Mouse (Mus musculus) erythroblast, adult 5-6 weeks (primary cell): ENCODE data around the gene Megf8. TPM values are rescaled to one million over a fixed set of nuclear protein-coding genes. Genes with fewer than 3 reads are reported as not detected.

Source experiments
- ATAC-seq: replicated peaks from 2 replicates; pipeline ENCODE4 v1.8.0; 2016; ENCODE audit warnings: moderate number of reproducible peaks, mild to moderate bottlenecking, moderate TSS enrichment, inconsistent platforms; ENCODE audit not compliant: poor library complexity, low FRiP score, severe bottlenecking
- total RNA-seq, 2 experiments: library from RNA; stranded (forward) in 1 of 2; stranded (reverse) in 1 of 2; fragments of 150-400 nt in 1 of 2; fragments of 200-764, 138-1000 nt in 1 of 2; gene quantifications; 2 replicates each; pipeline versions ENCODE4 v1.2.3 to v1.2.4; 2015 to 2017; ENCODE audit warnings: low replicate concordance in 2 of 2

The Megf8 gene
- total RNA-seq, 2 experiments from 2014 or later: 0.19 TPM; not detected in 1

- ATAC-seq: no peak
Measured at GRCm38 (mm10) chr7:25378181-25379100, 61.5 kb downstream of the Megf8 start.

GRCm38 (mm10) chr7:25379551-25380351, 62.8 kb downstream of the Megf8 start:
- no peak for ATAC-seq

- no peak for ATAC-seq
Measured at GRCm38 (mm10) chr7:25380392-25381283, 63.7 kb downstream of the Megf8 start.

GRCm38 (mm10) chr7:25381284-25381680, 64.3 kb downstream of the Megf8 start:
- no peak for ATAC-seq

GRCm38 (mm10) chr7:25382541-25382940, 65.6 kb downstream of the Megf8 start:
- ATAC-seq: no peak

GRCm38 (mm10) chr7:25383385-25383784, 66.4 kb downstream of the Megf8 start:
- ATAC-seq: no peak

GRCm38 (mm10) chr7:25383891-25384290, 66.9 kb downstream of the Megf8 start:
- no peak for ATAC-seq

GRCm38 (mm10) chr7:25384318-25384717, 67.4 kb downstream of the Megf8 start:
- ATAC-seq: no peak

GRCm38 (mm10) chr7:25384818-25385217, 67.9 kb downstream of the Megf8 start:
- ATAC-seq: no peak

- ATAC-seq: no peak
Measured at GRCm38 (mm10) chr7:25385259-25385658, 68.3 kb downstream of the Megf8 start.

GRCm38 (mm10) chr7:25385850-25386555, 69.0 kb downstream of the Megf8 start:
- ATAC-seq: no peak

GRCm38 (mm10) chr7:25387811-25388440, 71.0 kb downstream of the Megf8 start:
- no peak for ATAC-seq

- ATAC-seq: no peak
Measured at GRCm38 (mm10) chr7:25388916-25389315, 72.0 kb downstream of the Megf8 start.

GRCm38 (mm10) chr7:25390054-25390770, 73.2 kb downstream of the Megf8 start:
- ATAC-seq: peak; percentile 95

- no peak for ATAC-seq
Measured at GRCm38 (mm10) chr7:25390986-25391385, 74.0 kb downstream of the Megf8 start.

GRCm38 (mm10) chr7:25391856-25392453, 75.0 kb downstream of the Megf8 start:
- ATAC-seq: no peak

- no peak for ATAC-seq
Measured at GRCm38 (mm10) chr7:25392851-25393250, 75.9 kb downstream of the Megf8 start.
